Mouse (Mus musculus) kidney, postnatal 36 days (tissue): ENCODE data around the gene Ccdc18.
"Not testable (repeated sequence)": the region's sequence is repeated elsewhere in the genome, so short reads cannot be mapped to it uniquely, and the experiment has no call there.

ENCODE experiments used
- DNase-seq, 2 experiments: peaks; one replicate each; pipeline ENCODE4 v3.0.0; 2021 to 2022; ENCODE audit warnings: mixed read lengths in 2 of 2

Gene Ccdc18

DNA sequence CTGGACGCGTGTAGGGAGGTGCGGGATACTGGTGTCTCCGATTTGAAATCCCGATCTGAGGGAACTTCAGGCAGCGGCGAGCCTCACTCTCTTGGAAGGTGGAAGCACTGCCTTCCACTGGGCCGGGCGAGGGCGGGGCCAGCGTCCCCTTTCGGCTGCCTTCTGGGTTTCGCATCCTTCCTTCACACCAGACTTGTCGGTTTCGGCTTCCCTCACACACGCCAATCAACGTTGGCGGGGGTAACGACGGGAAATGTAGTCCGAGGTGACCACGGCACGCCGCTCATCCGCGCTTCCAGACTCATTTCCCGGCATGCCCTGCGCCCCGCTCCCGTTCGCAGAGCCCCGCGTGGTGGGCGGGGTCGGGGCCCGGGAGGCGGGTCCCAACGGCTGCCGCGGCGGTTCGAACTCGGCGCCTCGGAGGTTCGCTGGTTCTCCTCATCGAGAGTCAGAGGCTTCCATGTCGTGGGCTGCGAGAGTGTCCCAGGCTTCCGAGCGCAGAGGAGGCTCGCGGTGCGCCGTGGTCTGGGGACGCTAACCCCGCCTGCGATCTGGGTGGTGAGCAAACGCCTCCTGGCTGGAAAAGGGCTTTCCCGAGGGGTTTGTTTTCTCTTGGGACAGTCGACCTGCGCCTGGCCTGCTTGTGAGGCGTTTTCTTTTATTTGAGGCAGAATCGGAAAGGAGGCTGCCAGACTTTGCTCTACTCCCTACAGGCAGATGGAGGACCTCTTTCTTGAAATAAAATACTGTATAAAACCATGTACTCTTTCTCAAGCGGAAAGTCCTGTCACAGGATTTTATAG lies at the start of gene Ccdc18, which contains the start of gene Tmed5:
Ccdc18 (plus strand) TSS at position 435 of the 803 bp plus-strand sequence.
Tmed5 (minus strand) TSS at position 180 of the 803 bp plus-strand sequence.
- peak; percentile 98 to 100 for DNase-seq

GRCm38 (mm10) chr5:108085440-108085839 lies 47.2 kb upstream of the Ccdc18 start:
- peak in 1 of 2 experiments; percentile 28 for DNase-seq

GRCm38 (mm10) chr5:108092731-108093130 lies 39.9 kb upstream of the Ccdc18 start:
- not testable (repeated sequence) for DNase-seq

DNA sequence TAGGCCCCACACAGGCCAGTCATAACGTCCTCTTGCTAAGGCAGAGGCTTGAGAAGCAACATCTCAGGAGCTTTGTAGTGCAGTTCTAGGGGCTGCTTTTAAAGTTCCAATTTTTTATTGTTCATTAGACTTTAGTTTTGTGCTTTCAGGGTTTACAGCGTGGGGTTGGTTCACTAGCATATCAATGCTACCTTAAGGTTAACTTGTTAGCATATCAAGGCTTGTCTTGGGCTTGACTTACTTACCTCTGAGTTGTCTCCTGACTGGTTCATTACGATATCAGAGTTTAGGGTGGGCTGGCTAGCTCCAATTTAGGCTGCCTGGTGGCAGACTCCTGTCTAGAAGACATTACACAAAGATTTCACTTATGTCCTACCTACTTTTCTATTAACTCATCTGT lies 35.0 kb upstream of the Ccdc18 start:
- no peak for DNase-seq

GRCm38 (mm10) chr5:108100196-108100595 lies 32.5 kb upstream of the Ccdc18 start:
- no peak for DNase-seq

DNA sequence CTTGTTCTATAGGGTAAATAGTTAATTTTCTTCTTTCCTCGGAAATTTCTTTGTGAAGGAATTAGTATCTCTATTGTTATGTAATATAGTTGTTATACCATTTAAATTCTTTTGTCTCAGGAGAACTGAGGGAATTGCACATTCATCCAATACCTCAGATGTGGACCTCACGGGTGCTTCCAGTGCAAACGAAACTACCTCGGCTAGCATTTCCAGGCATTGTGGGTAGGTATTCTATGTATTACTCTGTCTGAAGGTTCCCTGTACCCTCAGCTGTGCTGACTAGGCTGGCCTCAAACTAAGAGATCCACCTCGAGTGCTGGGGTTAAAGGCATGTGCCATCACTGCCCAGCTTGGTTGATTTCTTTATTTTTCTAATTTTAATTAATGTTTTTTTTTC lies 28.4 kb upstream of the Ccdc18 start:
- no peak for DNase-seq

DNA sequence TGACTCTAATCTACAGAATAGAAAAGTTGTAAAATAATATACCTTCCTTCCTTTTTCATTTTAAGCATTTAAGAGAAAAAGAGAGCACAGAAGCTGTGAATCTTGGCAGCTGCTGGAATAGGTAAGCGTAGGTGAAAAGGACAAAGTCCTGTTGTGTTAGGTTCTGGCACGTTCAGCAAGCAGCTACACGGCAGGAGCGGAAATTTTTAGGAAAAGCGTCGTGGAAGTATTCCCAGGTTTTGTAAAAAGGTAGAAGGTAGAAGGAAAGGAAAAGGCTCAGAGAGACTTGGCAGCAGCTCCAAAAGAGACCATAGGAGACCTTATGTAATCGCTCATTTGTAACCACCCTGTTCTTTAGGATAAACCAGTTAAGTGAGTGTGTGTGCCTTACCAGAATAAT lies 23.3 kb upstream of the Ccdc18 start:
- DNase-seq, result peak; percentile 9 to 19

GRCm38 (mm10) chr5:108117693-108118092 lies 15.0 kb upstream of the Ccdc18 start:
- DNase-seq, result no peak

DNA sequence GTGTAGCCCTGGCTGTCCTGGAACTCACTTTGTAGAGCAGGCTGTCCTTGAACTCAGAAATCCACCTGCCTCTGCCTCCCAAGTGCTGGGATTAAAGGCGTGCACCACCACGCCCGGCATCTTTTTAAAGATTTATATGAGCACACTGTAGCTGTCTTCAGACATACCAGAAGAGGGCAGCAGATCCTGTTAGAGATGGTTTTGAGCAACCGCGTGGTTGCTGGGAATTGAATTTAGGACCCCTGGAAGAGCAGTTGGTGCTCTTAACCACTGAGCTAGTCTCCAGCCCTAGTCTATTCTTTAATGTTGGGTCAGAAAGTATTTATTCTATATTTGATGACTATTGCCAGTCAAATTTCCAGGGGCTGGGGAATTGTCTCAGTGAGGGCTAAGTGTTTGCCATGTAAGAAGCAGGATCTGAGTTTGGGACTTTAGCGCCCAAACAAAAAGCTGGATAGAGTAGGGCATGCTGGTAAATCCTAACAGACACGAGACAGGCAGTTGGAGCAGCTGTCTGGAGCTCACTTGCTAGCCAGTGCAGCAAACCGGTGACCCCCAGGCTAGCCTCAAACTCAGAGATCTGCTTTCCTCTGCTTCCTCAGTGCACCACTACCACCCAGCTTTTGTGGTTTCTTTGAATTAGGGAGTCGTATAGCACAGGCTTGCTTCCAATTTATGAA lies 12.3 kb upstream of the Ccdc18 start:
- DNase-seq, result no peak

DNA sequence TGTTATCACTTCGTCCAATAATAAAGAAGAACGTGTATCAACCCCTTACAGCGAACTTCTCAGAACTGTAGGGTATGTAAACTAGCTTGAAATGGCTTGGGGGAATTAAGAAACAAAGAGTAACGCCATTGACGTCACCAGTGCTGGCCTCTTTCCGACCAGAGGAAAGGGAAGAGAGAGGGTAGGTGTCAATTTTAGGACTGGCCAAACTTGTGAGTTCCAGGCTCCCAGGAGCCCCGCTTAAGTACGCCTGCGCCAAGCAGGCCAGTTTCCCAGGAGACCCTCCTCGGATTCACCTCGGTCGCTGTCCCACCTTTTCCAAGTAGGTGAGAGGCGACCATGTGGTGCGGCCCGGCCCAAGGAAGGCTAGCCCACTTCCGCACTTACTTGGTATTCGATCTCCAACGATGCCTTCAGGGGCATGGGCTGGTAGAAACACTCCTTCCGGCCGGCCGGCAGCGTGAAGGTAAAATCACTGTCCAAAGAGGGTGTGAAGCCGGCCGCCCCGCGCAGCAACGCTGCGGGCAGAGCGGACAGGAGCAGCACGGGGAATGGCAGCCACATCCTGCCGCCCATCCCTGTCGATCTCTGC lies 730 bp upstream of the Ccdc18 start:
- peak; percentile 42 to 57 for DNase-seq

GRCm38 (mm10) chr5:108152592-108152991 lies 19.9 kb downstream of the Ccdc18 start:
- DNase-seq, result no peak

DNA sequence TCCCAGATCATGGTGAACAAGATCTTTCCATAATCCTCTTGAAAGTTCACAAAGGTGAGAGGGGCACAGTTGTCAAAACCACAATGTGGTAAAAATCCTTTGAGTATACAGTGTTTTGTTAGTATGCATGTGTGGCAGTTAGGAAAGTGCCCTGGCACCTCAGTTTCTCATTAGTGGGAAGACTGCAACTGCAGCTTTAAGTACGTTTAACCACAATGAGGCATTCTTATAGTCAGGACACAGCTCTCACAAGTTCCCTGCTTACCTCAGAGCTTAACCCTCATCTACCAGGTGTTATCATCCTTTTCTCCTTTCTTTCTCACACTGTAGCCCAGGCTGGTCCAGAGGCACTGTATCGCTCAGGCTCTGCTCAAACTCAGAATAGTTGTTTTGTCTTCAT lies 28.1 kb downstream of the Ccdc18 start:
- DNase-seq, result no peak

- peak; percentile 40 to 75 for DNase-seq
Measured at GRCm38 (mm10) chr5:108163695-108164094, 31.0 kb downstream of the Ccdc18 start.

GRCm38 (mm10) chr5:108184050-108184449 lies 51.4 kb downstream of the Ccdc18 start:
- DNase-seq, result no peak

DNA sequence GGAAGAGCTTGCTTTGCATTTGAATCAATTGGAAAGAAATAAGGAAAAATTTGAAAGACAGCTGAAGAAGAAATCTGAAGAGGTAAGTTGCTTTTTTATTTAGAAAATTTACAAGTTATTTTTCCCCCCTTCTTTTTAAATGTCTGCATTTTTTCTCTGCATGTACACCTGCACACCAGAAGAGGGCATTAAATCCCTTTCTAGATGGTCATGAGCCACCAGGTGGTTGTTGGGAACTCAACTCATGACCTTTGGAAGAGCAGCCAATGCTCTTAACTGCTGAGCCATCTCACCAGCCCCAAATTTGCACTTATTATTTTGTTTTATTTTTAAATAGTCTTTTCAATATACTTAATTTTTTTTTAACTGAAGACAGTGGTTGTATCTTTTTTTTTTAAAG lies 56.3 kb downstream of the Ccdc18 start:
- peak in 1 of 2 experiments; percentile 2 for DNase-seq

- peak; percentile 3 to 38 for DNase-seq
Measured at GRCm38 (mm10) chr5:108206008-108206407, 73.3 kb downstream of the Ccdc18 start.

DNA sequence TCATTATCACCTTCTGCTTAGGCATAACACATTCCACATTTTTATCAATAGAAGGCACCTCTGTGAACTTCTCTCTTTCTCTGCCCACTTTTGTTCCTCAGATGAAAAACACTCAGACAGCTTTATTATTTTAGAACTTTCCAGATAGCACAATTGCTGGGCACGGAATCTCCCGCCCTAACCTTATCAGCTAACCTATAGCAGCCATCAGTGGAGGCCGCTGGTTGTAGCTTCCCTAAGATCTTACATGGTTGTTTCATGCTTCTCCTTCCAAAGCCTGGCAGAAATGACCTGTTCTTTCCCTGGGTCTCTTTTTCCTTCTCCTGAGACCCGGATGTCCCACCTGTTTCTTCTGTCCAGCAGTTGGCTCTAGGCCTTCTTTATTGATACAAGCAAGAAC lies 78.8 kb downstream of the Ccdc18 start:
- DNase-seq, result no peak

- DNase-seq, result no peak
Measured at GRCm38 (mm10) chr5:108214928-108215327, 82.3 kb downstream of the Ccdc18 start.

DNA sequence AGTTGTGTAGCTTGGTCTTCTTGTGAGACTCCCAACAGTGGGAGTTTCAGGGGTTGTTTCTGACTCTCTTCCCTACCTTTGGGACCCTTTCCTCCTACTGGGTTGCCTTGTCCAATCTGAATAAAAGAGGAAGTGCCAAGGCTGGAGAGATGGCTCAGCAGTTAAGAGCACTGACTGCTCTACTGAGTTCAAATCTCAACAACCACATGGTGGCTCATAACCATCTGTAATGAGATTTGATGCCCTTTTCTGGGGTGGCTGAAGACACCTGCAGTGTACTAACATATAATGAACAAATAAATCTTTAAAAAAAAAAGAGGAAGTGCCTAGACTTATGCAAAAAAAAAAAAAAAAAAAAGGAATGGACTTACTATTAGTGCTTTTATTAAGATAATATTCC lies 91.4 kb downstream of the Ccdc18 start:
- no peak for DNase-seq

DNA sequence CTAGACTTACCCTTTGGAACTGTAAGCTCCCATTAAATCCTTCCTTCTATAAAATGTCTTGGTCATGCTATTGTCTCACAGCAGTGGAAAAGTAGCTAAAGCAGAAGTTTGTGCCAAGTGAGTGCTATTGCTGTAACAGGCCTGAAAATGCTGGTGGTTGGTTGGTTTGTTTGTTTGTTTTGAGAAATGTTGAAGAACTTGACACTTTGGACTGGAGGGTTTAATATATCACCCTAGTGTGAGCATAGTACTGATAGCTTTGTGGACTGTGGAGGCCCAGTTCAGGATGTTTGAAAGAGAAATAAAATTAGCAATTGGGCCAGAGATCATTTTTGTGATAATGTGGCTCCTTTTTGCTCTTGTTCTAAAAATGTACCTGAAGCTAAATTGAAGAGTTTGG lies 93.5 kb downstream of the Ccdc18 start:
- DNase-seq, result peak; percentile 6 to 24

GRCm38 (mm10) chr5:108246314-108246765 lies 113.7 kb downstream of the Ccdc18 start:
- no peak for DNase-seq

DNA sequence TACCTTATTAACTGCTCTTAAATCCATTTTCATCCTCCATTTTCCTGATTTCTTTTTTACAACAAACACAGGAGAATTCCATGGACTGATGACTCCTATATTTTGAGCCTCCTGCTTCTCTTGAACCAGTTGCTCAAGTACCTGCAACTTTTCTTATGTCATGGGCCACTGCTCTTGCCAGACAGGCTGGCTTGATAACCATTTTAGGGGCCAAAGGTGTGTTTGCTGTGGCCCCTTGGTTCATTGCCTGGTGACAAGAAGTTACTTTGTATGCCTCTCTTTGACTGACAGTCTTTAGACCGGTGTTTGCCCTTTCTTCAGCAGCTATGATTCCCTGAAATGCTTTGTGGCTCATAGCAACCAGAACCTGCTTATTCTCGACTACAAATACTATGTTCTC lies 117.4 kb downstream of the Ccdc18 start:
- DNase-seq, result no peak

DNA sequence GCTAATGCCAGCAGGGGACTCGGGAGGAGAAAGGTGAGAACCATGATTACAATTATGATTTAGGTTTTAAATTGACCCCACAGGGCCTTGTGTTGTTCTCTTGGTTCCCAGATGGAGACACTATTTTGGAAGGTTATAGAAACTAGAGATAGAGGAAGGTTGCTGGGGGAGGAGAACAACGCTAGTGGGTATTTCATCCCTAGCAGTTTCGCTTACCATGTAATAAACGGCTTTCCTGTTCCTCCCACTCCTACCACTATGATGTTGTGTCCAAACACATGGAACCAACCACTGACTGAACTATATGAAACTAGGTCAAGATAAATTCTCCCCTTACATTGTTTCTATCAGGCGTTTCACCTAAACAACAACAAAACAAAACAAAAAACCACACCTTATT lies 122.6 kb downstream of the Ccdc18 start:
- DNase-seq, result no peak

GRCm38 (mm10) chr5:108262722-108263121 lies 130.0 kb downstream of the Ccdc18 start:
- DNase-seq, result peak; percentile 73 to 84
